Mouse (Mus musculus): Measurements from ENCODE around the gene Atr. TPM values are rescaled to one million over a fixed set of nuclear protein-coding genes. Genes with fewer than 3 reads are reported as not detected.

Atr gene
- 1 to 10 TPM; 7.2 to 7.5 TPM for total RNA-seq (2021)
- 2.0 and 5.2 TPM in 2 replicates for polyA plus RNA-seq (2012; rRNA removed)
- long read RNA-seq, full-length matches to known transcripts: 2 of 5 reads
- long read RNA-seq, partial matches to known transcripts: 1 of 5 reads
- long read RNA-seq, other reads (novel, unspliced or antisense): 2 of 5 reads

GRCm38 (mm10) chr9:95857414-95858026, at the start of gene Atr:
Atr (plus strand) TSS chr9:95857597.
- Histone ChIP-seq H3K27me3 (ENCODE audit: control insufficient read depth, insufficient read depth, low read length) (no peaks in the 10 kb centered on the region), H3K79me2 (replicated peaks; ENCODE audit: control insufficient read depth, insufficient read depth, low read length) (no peaks in the 10 kb centered on the region), H3K36me3 (ENCODE audit: control insufficient read depth, insufficient read depth, low read length) (no peaks in the 10 kb centered on the region), H3K27ac (peak within 1 kb of the TSS; percentile 73), H3K4me1 (ENCODE audit: control insufficient read depth, insufficient read depth, low read length) (peaks cover 1% of the 10 kb centered on the region; the same call in 1 of the 2 replicates), H3K4me3 (peak within 1 kb of the TSS; percentile 85), H3K9ac (ENCODE audit: low read depth, low read length) (peak within 1 kb of the TSS; percentile 82)
- under 1% methylated on average over 69 of the region's 69 CpGs for WGBS
- TF ChIP-seq EP300 (IDR thresholded peaks at IDR 0.05; ENCODE audit: insufficient read depth, low read depth, low read length) (no peak), POLR2A (IDR thresholded peaks at IDR 0.05; ENCODE audit: insufficient read depth, low read depth, low read length) (0 out of 2 replicates have a peak, but pooled peaks have one; percentile 21)
- intact Hi-C loops (cut with DNase I): loop anchor here (2.0 to 5.0 kb wide), 4 partner anchors 97 to 347 kb away; partner anchors contain the start of genes Tfdp2, Trpc1, U2surp and Xrn1
- DNase-seq: peak; percentile 96 to 97

- Histone ChIP-seq H3K9ac (ENCODE audit: low read depth, low read length) (no peak overlapping the region), H3K27me3 (ENCODE audit: control insufficient read depth, insufficient read depth, low read length) (no peaks in the 10 kb centered on the region), H3K36me3 (ENCODE audit: control insufficient read depth, insufficient read depth, low read length) (no peaks in the 10 kb centered on the region), H3K4me3 (no peak overlapping the region), H3K27ac (no peak overlapping the region), H3K4me1 (ENCODE audit: control insufficient read depth, insufficient read depth, low read length) (no peaks in the 10 kb centered on the region), H3K79me2 (replicated peaks; ENCODE audit: control insufficient read depth, insufficient read depth, low read length) (no peaks in the 10 kb centered on the region)
- no peak for TF ChIP-seq POLR2A (IDR thresholded peaks at IDR 0.05; ENCODE audit: insufficient read depth, low read depth, low read length)
- no peak for TF ChIP-seq CTCF (IDR thresholded peaks at IDR 0.05)
- TF ChIP-seq EP300 (IDR thresholded peaks at IDR 0.05; ENCODE audit: insufficient read depth, low read depth, low read length): no peak
- 78% methylated on average over 4 of the region's 4 CpGs for WGBS
- no peak for DNase-seq
- intact Hi-C loops (cut with DNase I): no loop called here
Measured at GRCm38 (mm10) chr9:95809596-95809995, 47.8 kb upstream of the Atr start.

GRCm38 (mm10) chr9:95811817-95812216, 45.6 kb upstream of the Atr start:
- TF ChIP-seq EP300 (IDR thresholded peaks at IDR 0.05; ENCODE audit: insufficient read depth, low read depth, low read length): no peak
- no peak for TF ChIP-seq POLR2A (IDR thresholded peaks at IDR 0.05; ENCODE audit: insufficient read depth, low read depth, low read length)
- no peak for TF ChIP-seq CTCF (IDR thresholded peaks at IDR 0.05)
- Histone ChIP-seq H3K27ac (no peak overlapping the region), H3K9ac (ENCODE audit: low read depth, low read length) (no peak overlapping the region), H3K4me3 (no peak overlapping the region), H3K36me3 (ENCODE audit: control insufficient read depth, insufficient read depth, low read length) (no peaks in the 10 kb centered on the region), H3K4me1 (ENCODE audit: control insufficient read depth, insufficient read depth, low read length) (no peaks in the 10 kb centered on the region), H3K27me3 (ENCODE audit: control insufficient read depth, insufficient read depth, low read length) (no peaks in the 10 kb centered on the region), H3K79me2 (replicated peaks; ENCODE audit: control insufficient read depth, insufficient read depth, low read length) (no peaks in the 10 kb centered on the region)
- DNase-seq: no peak
- over 99% methylated on average over 4 of the region's 4 CpGs for WGBS
- intact Hi-C loops (cut with DNase I): no loop called here

- intact Hi-C loops (cut with DNase I): no loop called here
- DNase-seq: no peak
- Histone ChIP-seq H3K27ac (no peak overlapping the region), H3K4me3 (no peak overlapping the region), H3K36me3 (ENCODE audit: control insufficient read depth, insufficient read depth, low read length) (no peaks in the 10 kb centered on the region), H3K9ac (ENCODE audit: low read depth, low read length) (no peak overlapping the region), H3K4me1 (ENCODE audit: control insufficient read depth, insufficient read depth, low read length) (no peaks in the 10 kb centered on the region), H3K27me3 (ENCODE audit: control insufficient read depth, insufficient read depth, low read length) (no peaks in the 10 kb centered on the region), H3K79me2 (replicated peaks; ENCODE audit: control insufficient read depth, insufficient read depth, low read length) (no peaks in the 10 kb centered on the region)
- TF ChIP-seq POLR2A (IDR thresholded peaks at IDR 0.05; ENCODE audit: insufficient read depth, low read depth, low read length): no peak
- no peak for TF ChIP-seq CTCF (IDR thresholded peaks at IDR 0.05)
- no peak for TF ChIP-seq EP300 (IDR thresholded peaks at IDR 0.05; ENCODE audit: insufficient read depth, low read depth, low read length)
- 69% methylated on average over 20 of the region's 20 CpGs for WGBS
Measured at GRCm38 (mm10) chr9:95813721-95814531, 43.5 kb upstream of the Atr start.

GRCm38 (mm10) chr9:95815015-95815673, 42.3 kb upstream of the Atr start:
- no peaks in the 10 kb centered on the region for H3K79me2 ChIP-seq (replicated peaks; ENCODE audit: control insufficient read depth, insufficient read depth, low read length)
- H3K4me1 ChIP-seq (ENCODE audit: control insufficient read depth, insufficient read depth, low read length): no peaks in the 10 kb centered on the region
- no peak for DNase-seq
- TF ChIP-seq CTCF (IDR thresholded peaks at IDR 0.05) (no peak), EP300 (IDR thresholded peaks at IDR 0.05; ENCODE audit: insufficient read depth, low read depth, low read length) (no peak), POLR2A (IDR thresholded peaks at IDR 0.05; ENCODE audit: insufficient read depth, low read depth, low read length) (no peak)
- no peak overlapping the region for H3K27ac ChIP-seq
- H3K36me3 ChIP-seq (ENCODE audit: control insufficient read depth, insufficient read depth, low read length): no peaks in the 10 kb centered on the region
- no peak overlapping the region for H3K9ac ChIP-seq (ENCODE audit: low read depth, low read length)
- 80% methylated on average over 11 of the region's 11 CpGs for WGBS
- no peak overlapping the region for H3K4me3 ChIP-seq
- intact Hi-C loops (cut with DNase I): no loop called here
- no peaks in the 10 kb centered on the region for H3K27me3 ChIP-seq (ENCODE audit: control insufficient read depth, insufficient read depth, low read length)

All from heart, adult 2 months (tissue).